Mouse (Mus musculus) adrenal gland, postnatal 4 days (tissue): Measurements from ENCODE around the gene Trpm8. TPM values are rescaled to one million over a fixed set of nuclear protein-coding genes. Genes with fewer than 3 reads are reported as not detected.

ENCODE experiments used
- DNase-seq, 2 experiments: peaks; one replicate each; pipeline ENCODE4 v3.0.0; 2021 to 2022; ENCODE audit warnings: low spot score in 2 of 2, mixed read lengths in 2 of 2
- total RNA-seq, 2 experiments: library from RNA; stranded (reverse); gene quantifications; 2 replicates each; pipeline ENCODE4 v1.2.3; 2021

Trpm8 gene
- total RNA-seq, 2 experiments from 2014 or later, result 0.06 TPM; not detected in 1

- DNase-seq, result no peak
These were observed 150.7 kb downstream of the Trpm8 start for GRCm38 (mm10) chr1:88427987-88428741.

GRCm38 (mm10) chr1:88429413-88429812 is 152.0 kb downstream of the Trpm8 start:
- no peak for DNase-seq

- DNase-seq, result no peak
These were observed 153.8 kb downstream of the Trpm8 start for GRCm38 (mm10) chr1:88431262-88431661.

- DNase-seq, result no peak
These were observed 155.1 kb downstream of the Trpm8 start for GRCm38 (mm10) chr1:88432601-88433000.

DNA sequence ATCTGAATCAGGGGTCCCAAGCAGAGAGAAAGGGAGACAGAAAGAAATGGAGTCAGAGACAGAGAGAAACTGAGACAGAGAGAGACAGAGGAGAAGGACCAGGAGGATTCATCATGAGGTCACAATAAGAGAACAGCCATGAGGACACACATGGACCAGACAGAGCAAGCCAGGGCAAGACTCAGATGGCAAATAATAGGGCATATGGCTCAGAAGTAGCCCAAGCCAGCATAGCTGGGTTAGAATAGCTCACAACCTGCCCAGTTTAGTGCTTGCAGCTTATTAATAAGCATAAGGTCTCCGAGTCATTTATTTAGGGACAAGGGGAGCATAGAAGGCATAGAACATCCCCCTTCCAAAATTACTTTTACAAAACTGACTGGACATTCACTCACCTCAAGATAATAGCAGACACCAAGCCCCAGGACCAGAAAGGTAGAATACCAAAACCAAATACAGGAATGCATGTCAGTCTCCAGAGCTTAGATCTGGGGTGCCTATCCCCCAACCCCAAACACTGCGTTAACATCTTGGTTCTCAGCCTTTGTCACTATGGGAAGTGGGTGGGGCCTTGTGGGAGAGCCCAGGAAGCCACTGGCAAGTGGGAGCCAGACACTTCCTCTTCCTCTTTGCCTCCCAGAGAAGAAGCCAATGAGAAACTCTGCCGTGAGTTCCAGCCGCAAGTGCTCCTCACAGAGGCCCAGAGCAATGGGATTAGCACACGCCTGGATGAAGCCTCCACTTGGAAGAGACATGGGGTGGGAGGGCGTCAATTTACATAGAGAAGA is 155.8 kb downstream of the Trpm8 start:
- DNase-seq, result no peak

DNA sequence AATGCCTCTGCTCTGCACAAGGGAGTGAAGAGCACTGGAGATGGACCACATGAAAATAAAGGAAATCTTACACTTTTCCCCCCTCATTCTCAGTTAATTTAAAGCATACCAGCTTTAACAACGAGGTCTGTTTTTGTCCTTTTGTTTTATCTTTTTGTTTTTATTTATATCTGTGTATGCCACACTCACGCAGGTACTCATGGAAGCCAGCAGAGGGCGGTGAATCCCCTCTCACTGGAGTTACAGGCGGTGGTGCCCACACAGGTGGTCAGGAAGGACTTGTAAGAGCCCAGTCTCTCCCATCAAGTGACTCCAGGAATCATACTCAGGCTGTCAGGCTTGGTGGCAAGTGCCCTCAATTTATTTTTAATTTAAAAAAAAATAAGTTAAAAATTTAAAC is 156.6 kb downstream of the Trpm8 start:
- DNase-seq, result no peak

- no peak for DNase-seq
These were observed 160.0 kb downstream of the Trpm8 start for GRCm38 (mm10) chr1:88437206-88438126.

Other genes starting within 250 kb of the Trpm8 start
- gene Ugt1a10, start 222.3 kb upstream of the Trpm8 start, total RNA-seq, result 1 to 10 TPM; 2.8 to 3.2 TPM
- 1 to 10 TPM in 1 of 2 experiments, under 1 TPM in 1; 0.22 to 2.3 TPM for gene Ugt1a9, start 206.9 kb upstream of the Trpm8 start, total RNA-seq
- not detected for gene Ugt1a8, start 189.8 kb upstream of the Trpm8 start, total RNA-seq
- gene Ugt1a7c, start 182.6 kb upstream of the Trpm8 start, total RNA-seq, result 1 to 10 TPM; 2.1 to 5.4 TPM
- gene Ugt1a6b, start 174.4 kb upstream of the Trpm8 start, total RNA-seq, result 1 to 10 TPM; 1.7 to 8.0 TPM
- gene Ugt1a6a, start 142.9 kb upstream of the Trpm8 start, total RNA-seq, result 1 to 10 TPM; 5.2 to 6.3 TPM
- under 1 TPM; 0.64 to 0.68 TPM for gene Ugt1a5, start 111.6 kb upstream of the Trpm8 start, total RNA-seq
- gene Ugt1a2, start 77.1 kb upstream of the Trpm8 start, total RNA-seq, result 10 to 100 TPM in 1 of 2 experiments, 1 to 10 TPM in 1; 1.0 to 31.4 TPM
- 1 to 10 TPM; 3.3 to 4.2 TPM for gene Dnajb3, start 71.9 kb upstream of the Trpm8 start, total RNA-seq
- 10 to 100 TPM in 1 of 2 experiments, 1 to 10 TPM in 1; 1.5 to 43.6 TPM for gene Ugt1a1, start 65.7 kb upstream of the Trpm8 start, total RNA-seq
- gene Mroh2a, start 50.7 kb upstream of the Trpm8 start, total RNA-seq, result under 1 TPM; 0.20 to 0.42 TPM
- gene Hjurp, start within 50 bp of the Trpm8 start, total RNA-seq, result 100 to 1,000 TPM; 124 to 130 TPM
- 10 to 100 TPM; 42.2 to 83.6 TPM for gene Spp2, start 129.3 kb downstream of the Trpm8 start, total RNA-seq
- gene Glrp1, start 232.4 kb downstream of the Trpm8 start, total RNA-seq, result not detected